Mouse (Mus musculus) heart, adult 2 months (tissue): ENCODE measurements at regions not wholly inside any gene's neighbourhood (a gene's known extent, or its start where the extent isn't known, plus 50 kb on each side); places are given as distances from the start of the nearest gene placed in this dataset.

ENCODE experiments used
- DNase-seq, 2 experiments: peaks; one replicate each; pipeline ENCODE4 v3.0.0; 2021
- H3K27ac ChIP-seq: fragments of 200-600 bp; 2 replicates; pipeline ENCODE4 v1.8.1; 2022
- H3K27me3 ChIP-seq: fragments of 200-500 bp; 2 replicates; pipeline ENCODE4 v1.6.1; 2012; ENCODE audit warnings: mild to moderate bottlenecking, low read length, inconsistent platforms, mixed read lengths; ENCODE audit not compliant: control insufficient read depth, insufficient read depth
- H3K36me3 ChIP-seq: fragments of 200-500 bp; 2 replicates; pipeline ENCODE4 v1.6.1; 2012; ENCODE audit warnings: low read length, inconsistent platforms; ENCODE audit not compliant: control insufficient read depth, insufficient read depth
- H3K4me1 ChIP-seq: fragments of 200-500 bp; 2 replicates; pipeline ENCODE4 v1.6.1; 2011; ENCODE audit warnings: low read length; ENCODE audit not compliant: control insufficient read depth, insufficient read depth
- H3K4me3 ChIP-seq: fragments of 200-600 bp; 2 replicates; pipeline ENCODE4 v1.8.1; 2022
- H3K79me2 ChIP-seq: fragments of 200-500 bp; replicated peaks from 2 replicates; pipeline ENCODE4 v1.6.1; 2012; ENCODE audit warnings: mild to moderate bottlenecking, inconsistent platforms, low read length, moderate library complexity, mixed read lengths; ENCODE audit not compliant: control insufficient read depth, insufficient read depth
- H3K9ac ChIP-seq: fragments of 200-500 bp; 2 replicates; pipeline ENCODE4 v1.6.1; 2012; ENCODE audit warnings: low read depth, mild to moderate bottlenecking, control low read depth, inconsistent platforms, low read length, mixed read lengths
- CTCF ChIP-seq: fragments of 200-600 bp; IDR thresholded peaks from 2 replicates; pipeline ENCODE4 v1.8.1; 2022; ENCODE audit warnings: antibody characterized with exemption, mild to moderate bottlenecking, moderate library complexity
- EP300 ChIP-seq: fragments of 200-500 bp; IDR thresholded peaks from 2 replicates; pipeline ENCODE4 v1.6.1; 2011; ENCODE audit warnings: low read depth, low read length, control low read depth; ENCODE audit not compliant: insufficient read depth
- POLR2A ChIP-seq: fragments of 200-500 bp; IDR thresholded peaks from 2 replicates; pipeline ENCODE4 v1.6.1; 2011; ENCODE audit warnings: mild to moderate bottlenecking, low read depth, low read length, control low read depth; ENCODE audit not compliant: insufficient read depth
- WGBS: fragments of 180-500 bp; shearing (Covaris S2); methylation state at CpG from one replicate; pipeline ENCODE4 v1.1.7; 2018; 5-methylcytosine and 5-hydroxymethylcytosine counted together
- intact Hi-C: fragments of 180-260 bp; cut with DNase I; formaldehyde crosslinking; loops from one replicate; pipeline ENCODE4 v1.15.1; 2025

- no peaks in the 10 kb centered on the region for H3K27me3 ChIP-seq
- H3K27ac ChIP-seq: no peak overlapping the region
- no peaks in the 10 kb centered on the region for H3K36me3 ChIP-seq
- H3K9ac ChIP-seq: no peak overlapping the region
- TF ChIP-seq CTCF (no peak), EP300 (no peak)
- no peaks in the 10 kb centered on the region for H3K4me1 ChIP-seq
- DNase-seq: no peak
- no peak overlapping the region for H3K4me3 ChIP-seq
- H3K79me2 ChIP-seq: no peaks in the 10 kb centered on the region
- 41% methylated on average over 6 of the region's 6 CpGs for WGBS
- intact Hi-C loops: no loop called here
Measured at GRCm38 (mm10) chr7:61939971-61940705, 406.2 kb upstream of the Ndn start.

DNA sequence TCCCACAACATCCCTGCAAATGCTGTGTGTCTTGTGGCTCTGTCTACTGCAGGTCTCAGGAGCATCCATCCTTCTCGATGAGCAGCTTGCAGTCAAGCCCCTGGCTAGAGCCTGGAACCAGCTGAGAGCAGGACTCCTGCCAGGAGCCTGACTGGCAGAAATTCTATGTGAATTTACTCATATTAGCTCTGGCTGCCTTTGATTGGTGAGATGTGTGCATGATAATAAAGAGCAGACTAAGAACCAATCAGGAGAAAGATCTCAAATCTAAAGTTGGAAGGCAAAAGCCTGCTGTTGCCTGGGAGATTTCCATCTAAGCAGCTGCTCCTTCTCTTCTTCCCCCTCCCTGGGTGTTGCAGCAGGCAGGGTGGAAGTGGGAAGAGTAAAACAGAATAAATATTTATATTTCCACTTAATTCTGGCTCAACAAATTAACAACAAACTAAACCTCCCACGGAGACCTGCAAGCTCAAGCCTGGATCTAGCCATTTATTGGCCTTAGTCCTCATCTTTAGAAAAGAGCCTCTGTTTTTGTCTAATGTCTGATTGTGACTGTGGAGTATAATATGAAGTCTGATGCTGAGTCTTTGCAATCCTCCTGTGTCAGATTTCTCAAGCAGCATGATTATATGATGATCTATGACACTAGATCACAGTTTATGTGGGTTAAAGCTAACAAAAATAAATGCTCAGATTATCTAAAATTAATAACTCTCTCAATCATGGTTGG lies 364.0 kb upstream of the Ndn start:
- no peak overlapping the region for H3K9ac ChIP-seq
- WGBS: 32% methylated on average over 2 of the region's 2 CpGs
- no peaks in the 10 kb centered on the region for H3K27me3 ChIP-seq
- no peak overlapping the region for H3K4me3 ChIP-seq
- no peaks in the 10 kb centered on the region for H3K79me2 ChIP-seq
- H3K36me3 ChIP-seq: no peaks in the 10 kb centered on the region
- TF ChIP-seq POLR2A (no peak), EP300 (no peak), CTCF (no peak)
- peak in 1 of 2 experiments; percentile 1 for DNase-seq
- no peaks in the 10 kb centered on the region for H3K4me1 ChIP-seq
- intact Hi-C loops: no loop called here
- no peak overlapping the region for H3K27ac ChIP-seq

DNA sequence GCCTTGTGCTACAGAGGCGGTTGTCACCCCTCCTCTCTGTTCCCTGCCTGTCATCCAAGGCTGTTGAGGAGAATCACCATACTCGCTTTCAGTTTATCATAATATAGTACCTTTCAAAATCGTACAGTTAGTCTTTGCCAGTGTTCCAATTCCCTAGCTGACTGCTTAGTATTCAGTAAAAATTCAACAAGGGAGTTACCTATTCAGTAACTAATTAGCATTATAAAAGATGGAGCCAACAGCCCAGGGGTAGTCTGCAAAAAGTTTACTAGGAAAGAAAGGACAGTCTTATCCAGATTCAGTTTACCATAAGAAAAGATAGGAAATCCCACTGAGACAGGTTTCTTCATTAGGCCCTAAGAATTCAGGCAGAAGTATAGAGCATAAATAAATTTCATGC lies 319.7 kb upstream of the Ndn start:
- Histone ChIP-seq H3K4me3 (no peak overlapping the region), H3K9ac (no peak overlapping the region), H3K27me3 (no peaks in the 10 kb centered on the region), H3K4me1 (no peaks in the 10 kb centered on the region), H3K27ac (no peak overlapping the region), H3K79me2 (no peaks in the 10 kb centered on the region), H3K36me3 (no peaks in the 10 kb centered on the region)
- WGBS: 78% methylated on average over 3 of the region's 3 CpGs
- TF ChIP-seq POLR2A: no peak
- DNase-seq: no peak
- intact Hi-C loops: no loop called here

- Histone ChIP-seq H3K9ac (no peak overlapping the region), H3K36me3 (no peaks in the 10 kb centered on the region), H3K27me3 (no peaks in the 10 kb centered on the region), H3K4me3 (no peak overlapping the region), H3K4me1 (no peaks in the 10 kb centered on the region), H3K79me2 (no peaks in the 10 kb centered on the region), H3K27ac (no peak overlapping the region)
- intact Hi-C loops: no loop called here
- TF ChIP-seq CTCF (no peak), EP300 (no peak), POLR2A (no peak)
- no peak for DNase-seq
- 43% methylated on average over 3 of the region's 3 CpGs for WGBS
Measured at GRCm38 (mm10) chr7:62045743-62046451, 300.5 kb upstream of the Ndn start.

DNA sequence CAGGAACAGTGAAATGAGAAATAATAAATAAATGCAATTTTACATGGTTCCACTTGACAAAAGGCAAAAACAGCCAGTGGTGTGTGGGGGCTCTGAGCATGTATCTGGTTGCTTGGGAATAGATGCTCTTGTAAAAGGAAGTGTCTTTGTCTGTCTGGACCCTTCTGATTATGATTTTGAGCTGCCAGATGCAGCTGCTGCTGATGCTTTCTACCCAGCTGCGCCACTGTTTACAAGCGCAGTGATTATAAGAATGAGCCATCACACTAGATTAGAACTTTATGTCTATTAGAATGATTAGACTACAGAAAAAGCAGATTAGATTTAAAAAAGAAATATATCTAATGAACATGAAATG lies 299.9 kb upstream of the Ndn start:
- Histone ChIP-seq H3K4me3 (no peak overlapping the region), H3K27ac (no peak overlapping the region), H3K27me3 (no peaks in the 10 kb centered on the region), H3K79me2 (no peaks in the 10 kb centered on the region), H3K36me3 (no peaks in the 10 kb centered on the region), H3K4me1 (no peaks in the 10 kb centered on the region), H3K9ac (no peak overlapping the region)
- TF ChIP-seq CTCF: no peak
- TF ChIP-seq POLR2A: no peak
- no peak for TF ChIP-seq EP300
- no peak for DNase-seq
- 77% methylated on average over 2 of the region's 2 CpGs for WGBS
- intact Hi-C loops: no loop called here

GRCm38 (mm10) chr7:62078607-62079006 lies 267.8 kb upstream of the Ndn start:
- no peaks in the 10 kb centered on the region for H3K79me2 ChIP-seq
- 45% methylated on average over 1 of the region's 1 CpGs for WGBS
- DNase-seq: no peak
- TF ChIP-seq CTCF: no peak
- TF ChIP-seq POLR2A: no peak
- TF ChIP-seq EP300: no peak
- H3K27me3 ChIP-seq: no peaks in the 10 kb centered on the region
- no peak overlapping the region for H3K4me3 ChIP-seq
- H3K27ac ChIP-seq: no peak overlapping the region
- no peak overlapping the region for H3K9ac ChIP-seq
- H3K4me1 ChIP-seq: no peaks in the 10 kb centered on the region
- intact Hi-C loops: no loop called here
- H3K36me3 ChIP-seq: no peaks in the 10 kb centered on the region
